Mouse (Mus musculus) left cerebral cortex, postnatal 25 days (tissue): Measurements from ENCODE around the gene Sez6. TPM values are rescaled to one million over a fixed set of nuclear protein-coding genes. Genes with fewer than 3 reads are reported as not detected.

ENCODE experiments used
- DNase-seq, 2 experiments: peaks; one replicate each; pipeline ENCODE4 v3.0.0; 2022; ENCODE audit warnings: low spot score in 2 of 2, mixed read lengths in 1 of 2
- intact Hi-C: fragments of 180-260 bp; cut with DNase I; formaldehyde crosslinking; loops from one replicate; pipeline ENCODE4 v1.15.1; 2025
- total RNA-seq, 2 experiments: library from RNA; stranded (reverse); gene quantifications; 2 replicates each; pipeline ENCODE4 v1.2.3; 2021

Gene Sez6
- total RNA-seq, 2 experiments from 2014 or later: 145 to 168 TPM

DNA sequence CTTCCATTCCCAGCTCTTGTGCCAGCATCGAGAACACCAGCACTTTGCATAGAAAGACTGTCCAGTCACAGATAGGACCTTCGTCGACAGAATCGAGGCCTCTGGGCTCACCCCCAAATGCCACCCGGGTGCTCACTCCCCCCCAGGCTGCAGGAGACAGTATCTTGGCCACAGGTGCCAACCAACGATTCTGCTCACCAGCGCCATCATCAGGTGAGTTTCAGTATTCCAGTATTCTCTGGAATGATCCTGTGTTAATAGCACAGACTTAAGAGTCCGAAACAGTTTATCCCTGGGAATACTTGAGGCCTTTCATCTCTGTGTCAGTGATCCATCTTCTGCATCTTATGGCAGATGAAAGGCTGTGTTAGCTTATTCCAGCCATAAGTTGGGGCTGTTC lies 93.0 kb downstream of the Sez6 start:
- DNase-seq: no peak

More for the DNA sequence above, 93.0 kb downstream of the Sez6 start:
- intact Hi-C loops: no loop called here

Other genes with a start within 250 kb of the Sez6 start
- 10 to 100 TPM; 71.6 to 72.4 TPM for gene Nufip2, start 244.6 kb upstream of the Sez6 start, total RNA-seq
- gene Cryba1, start 205.5 kb upstream of the Sez6 start, total RNA-seq: not detected
- gene Myo18a, start 167.6 kb upstream of the Sez6 start, total RNA-seq: 100 to 1,000 TPM; 156 to 157 TPM
- not detected for gene Gm10277, start 143.1 kb upstream of the Sez6 start, total RNA-seq
- gene Pipox, start 36.7 kb upstream of the Sez6 start, total RNA-seq: under 1 TPM; 0.69 to 0.96 TPM
- 10 to 100 TPM; 50.5 to 51.4 TPM for gene Phf12, start 52.0 kb downstream of the Sez6 start, total RNA-seq
- 1 to 10 TPM; 7.9 to 8.9 TPM for gene Dhrs13, start 101.5 kb downstream of the Sez6 start, total RNA-seq
- gene Flot2, start 107.1 kb downstream of the Sez6 start, total RNA-seq: 10 to 100 TPM; 95.5 to 96.8 TPM
- 10 to 100 TPM; 18.7 to 20.3 TPM for gene Eral1, start 149.6 kb downstream of the Sez6 start, total RNA-seq
- 10 to 100 TPM; 28.2 to 29.6 TPM for gene Fam222b, start 163.9 kb downstream of the Sez6 start, total RNA-seq
- gene Traf4, start 234.8 kb downstream of the Sez6 start, total RNA-seq: 10 to 100 TPM; 11.3 to 12.5 TPM
- gene Nek8, start 245.9 kb downstream of the Sez6 start, total RNA-seq: 1 to 10 TPM; 3.1 to 3.2 TPM
- gene Tlcd1, start 245.9 kb downstream of the Sez6 start, total RNA-seq: 10 to 100 TPM; 29.2 to 30.1 TPM